Mouse (Mus musculus) embryonic facial prominence, embryonic 14.5 days (tissue): ENCODE data around the gene Gm13278. TPM values are rescaled to one million over a fixed set of nuclear protein-coding genes. Genes with fewer than 3 reads are reported as not detected.
"Not testable (repeated sequence)": the region's sequence is repeated elsewhere in the genome, so short reads cannot be mapped to it uniquely, and the experiment has no call there.

Source experiments
- ATAC-seq: fragments of 200-750 bp; cut with Nextera tagmentation; 2 replicates; pipeline ENCODE4 v1.8.0; 2017; ENCODE audit warnings: low read depth, moderate number of reproducible peaks, moderate TSS enrichment
- DNase-seq: peaks from one replicate; pipeline ENCODE4 v3.0.0-alpha.2; 2015; ENCODE audit warnings: low spot score
- H3K27ac ChIP-seq: fragments of 300-500 bp; sonication (generic); replicated peaks from 2 replicates; pipeline ENCODE4 v1.5.1; 2014; ENCODE audit warnings: low read depth, mild to moderate bottlenecking, low read length, moderate library complexity
- H3K27me3 ChIP-seq: fragments of 300-500 bp; sonication (generic); replicated peaks from 2 replicates; pipeline ENCODE4 v1.6.1; 2014; ENCODE audit warnings: low read length; ENCODE audit not compliant: control insufficient read depth, insufficient read depth
- H3K36me3 ChIP-seq: fragments of 300-500 bp; sonication (generic); 2 replicates; pipeline ENCODE4 v1.6.1; 2014; ENCODE audit warnings: low read length, mixed read lengths; ENCODE audit not compliant: control insufficient read depth, insufficient read depth
- H3K4me1 ChIP-seq: fragments of 300-500 bp; sonication (generic); 2 replicates; pipeline ENCODE4 v1.6.1; 2014; ENCODE audit warnings: antibody characterized with exemption, low read length; ENCODE audit not compliant: control insufficient read depth, insufficient read depth
- H3K4me2 ChIP-seq: fragments of 300-500 bp; sonication (generic); 2 replicates; pipeline ENCODE4 v1.6.1; 2014; ENCODE audit warnings: low read depth, mild to moderate bottlenecking, low read length, moderate library complexity, mixed read lengths
- H3K4me3 ChIP-seq: fragments of 300-500 bp; sonication (generic); 2 replicates; pipeline ENCODE4 v1.5.1; 2014; ENCODE audit warnings: low read depth, mild to moderate bottlenecking, low read length
- H3K9ac ChIP-seq: fragments of 300-500 bp; sonication (generic); 2 replicates; pipeline ENCODE4 v1.6.1; 2014; ENCODE audit warnings: low read depth, mild to moderate bottlenecking, low read length, moderate library complexity, mixed read lengths
- H3K9me3 ChIP-seq: fragments of 300-500 bp; sonication (generic); 2 replicates; pipeline ENCODE4 v1.6.1; 2016; ENCODE audit warnings: low read length; ENCODE audit not compliant: control insufficient read depth
- WGBS: fragments of 180-500 bp; shearing (Covaris S2); extraction: QIAGEN DNeasy Blood & Tissue Kit; methylation state at CpG from one replicate; pipeline ENCODE4 v1.1.7; 2014; 5-methylcytosine and 5-hydroxymethylcytosine counted together
- polyA plus RNA-seq: library from polyadenylated mRNA; unstranded; fragments of >200 nt; fragmentation: Nextera tagmentation; extraction: Ambion mirVana; gene quantifications from 2 replicates; pipeline ENCODE4 v1.2.1, GENCODE M21; 2014

Gene Gm13278
- polyA plus RNA-seq, 1 experiment from 2014 or later, result not detected

GRCm38 (mm10) chr4:88780320-88780719 is 11.0 kb upstream of the Gm13278 start:
- H3K27me3 ChIP-seq, H3K4me3 ChIP-seq, H3K36me3 ChIP-seq, H3K9ac ChIP-seq, ATAC-seq, H3K27ac ChIP-seq, H3K9me3 ChIP-seq, H3K4me1 ChIP-seq, H3K4me2 ChIP-seq, DNase-seq: not testable (repeated sequence)
- WGBS, result 47% methylated on average over 10 of the region's 18 CpGs

GRCm38 (mm10) chr4:88781831-88782230 is 9.5 kb upstream of the Gm13278 start, which contains the start of gene Ifnz:
Gene Ifnz, plus strand, starts transcription at chr4:88782131.
- WGBS, result 30% methylated on average over 4 of the region's 7 CpGs
- not testable (repeated sequence) for H3K4me1 ChIP-seq, H3K27ac ChIP-seq

GRCm38 (mm10) chr4:88782335-88782734 is 9.0 kb upstream of the Gm13278 start:
- Histone ChIP-seq H3K4me2 (peak overlapping the region; percentile 36; the same call in 1 of the 2 replicates), H3K4me3 (peak overlapping the region; percentile 20; the same call in 1 of the 2 replicates)
- H3K4me1 ChIP-seq, H3K9ac ChIP-seq, H3K36me3 ChIP-seq, ATAC-seq, DNase-seq, H3K27ac ChIP-seq, H3K27me3 ChIP-seq, H3K9me3 ChIP-seq: not testable (repeated sequence)
- WGBS, result no CpG with 5 or more reads among the region's 31 CpGs

More at GRCm38 (mm10) chr4:88781831-88782230, 9.5 kb upstream of the Gm13278 start, which contains the start of gene Ifnz:
- H3K9ac ChIP-seq, DNase-seq, H3K9me3 ChIP-seq, H3K27me3 ChIP-seq, ATAC-seq, H3K36me3 ChIP-seq: not testable (repeated sequence)
- Histone ChIP-seq H3K4me3 (peak within 1 kb of the TSS; percentile 20; the same call in 1 of the 2 replicates), H3K4me2 (peak within 1 kb of the TSS; percentile 36; the same call in 1 of the 2 replicates)

GRCm38 (mm10) chr4:88785409-88785808 is 5.9 kb upstream of the Gm13278 start, which contains the start of gene Gm13276:
Gene Gm13276, plus strand, starts transcription at chr4:88785709.
- H3K9ac ChIP-seq, DNase-seq, H3K4me1 ChIP-seq, H3K27me3 ChIP-seq, H3K9me3 ChIP-seq, H3K4me2 ChIP-seq, H3K4me3 ChIP-seq, H3K27ac ChIP-seq, H3K36me3 ChIP-seq, ATAC-seq: not testable (repeated sequence)
- WGBS, result no CpG with 5 or more reads among the region's 27 CpGs

DNA sequence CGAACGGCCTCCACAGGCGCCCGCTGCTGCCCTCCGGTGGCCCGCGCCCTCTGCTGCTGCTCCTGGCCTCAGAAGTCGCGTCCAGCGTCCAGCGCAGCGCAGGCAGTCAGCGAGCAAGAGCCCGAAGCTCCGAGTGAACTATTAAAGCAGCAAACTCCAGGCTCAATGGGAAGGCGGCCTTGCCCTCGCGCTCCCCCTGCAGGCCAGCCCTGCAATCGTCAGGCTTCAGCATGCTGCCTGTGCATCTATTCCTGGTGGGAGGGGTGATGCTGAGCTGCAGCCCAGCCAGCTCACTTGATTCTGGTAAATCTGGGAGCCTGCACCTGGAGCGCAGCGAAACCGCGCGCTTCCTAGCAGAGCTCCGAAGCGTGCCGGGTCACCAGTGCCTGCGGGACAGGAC is 2.9 kb upstream of the Gm13278 start, which contains the start of gene Gm13277:
Gm13277 (plus strand) TSS at position 231 of the 400 bp plus-strand sequence.
- not testable (repeated sequence) for H3K4me3 ChIP-seq, H3K27me3 ChIP-seq, H3K36me3 ChIP-seq, H3K4me2 ChIP-seq, H3K27ac ChIP-seq, H3K4me1 ChIP-seq, H3K9me3 ChIP-seq, ATAC-seq, H3K9ac ChIP-seq, DNase-seq
- no CpG with 5 or more reads among the region's 28 CpGs for WGBS

DNA sequence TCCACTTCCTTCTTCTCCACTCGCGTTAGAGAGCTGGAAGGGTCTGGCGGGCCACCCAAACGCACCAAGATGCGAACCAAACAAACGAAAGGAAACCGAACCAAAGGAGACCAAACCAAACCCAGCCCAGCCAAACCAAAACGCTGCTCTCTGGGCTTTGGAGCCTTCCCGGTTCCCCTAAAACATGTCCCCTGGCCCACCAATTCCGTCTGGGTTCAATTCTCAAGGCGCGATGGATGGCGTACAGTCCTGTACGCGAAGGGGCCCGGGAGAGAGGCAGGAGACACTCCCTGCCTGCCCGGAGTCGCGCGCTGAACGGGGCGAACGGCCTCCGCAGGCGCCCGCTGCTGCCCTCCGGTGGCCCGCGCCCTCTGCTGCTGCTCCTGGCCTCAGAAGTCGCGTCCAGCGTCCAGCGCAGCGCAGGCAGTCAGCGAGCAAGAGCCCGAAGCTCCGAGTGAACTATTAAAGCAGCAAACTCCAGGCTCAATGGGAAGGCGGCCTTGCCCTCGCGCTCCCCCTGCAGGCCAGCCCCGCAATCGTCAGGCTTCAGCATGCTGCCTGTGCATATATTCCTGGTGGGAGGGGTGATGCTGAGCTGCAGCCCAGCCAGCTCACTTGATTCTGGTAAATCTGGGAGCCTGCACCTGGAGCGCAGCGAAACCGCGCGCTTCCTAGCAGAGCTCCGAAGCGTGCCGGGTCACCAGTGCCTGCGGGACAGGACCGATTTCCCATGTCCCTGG is 2.8 kb downstream of the Gm13278 start, which contains the start of gene Gm13275:
Gm13275 (plus strand) TSS at position 552 of the 740 bp plus-strand sequence.
- not testable (repeated sequence) for DNase-seq, H3K27ac ChIP-seq, H3K36me3 ChIP-seq, H3K9ac ChIP-seq, ATAC-seq, H3K4me3 ChIP-seq, H3K4me2 ChIP-seq, H3K27me3 ChIP-seq, H3K4me1 ChIP-seq, H3K9me3 ChIP-seq
- no CpG with 5 or more reads among the region's 52 CpGs for WGBS

- WGBS, result no CpG with 5 or more reads among the region's 28 CpGs
- DNase-seq, H3K4me2 ChIP-seq: not testable (repeated sequence)
These were observed 5.7 kb downstream of the Gm13278 start, which contains the start of gene Gm13279 for GRCm38 (mm10) chr4:88797097-88797496. Gene Gm13279, plus strand, starts transcription at chr4:88797397.

GRCm38 (mm10) chr4:88799365-88799764 is 8.0 kb downstream of the Gm13278 start, which contains the start of gene Gm13285:
Gene Gm13285, plus strand, starts transcription at chr4:88799665.
- 0% methylated on average over 2 of the region's 7 CpGs for WGBS
- not testable (repeated sequence) for ATAC-seq, H3K9me3 ChIP-seq

More at GRCm38 (mm10) chr4:88797097-88797496, 5.7 kb downstream of the Gm13278 start, which contains the start of gene Gm13279:
- H3K9me3 ChIP-seq, H3K27me3 ChIP-seq, ATAC-seq, H3K9ac ChIP-seq, H3K4me1 ChIP-seq, H3K36me3 ChIP-seq, H3K4me3 ChIP-seq, H3K27ac ChIP-seq: not testable (repeated sequence)

More at GRCm38 (mm10) chr4:88799365-88799764, 8.0 kb downstream of the Gm13278 start, which contains the start of gene Gm13285:
- H3K4me1 ChIP-seq, DNase-seq, H3K4me3 ChIP-seq, H3K9ac ChIP-seq, H3K27ac ChIP-seq, H3K4me2 ChIP-seq, H3K27me3 ChIP-seq, H3K36me3 ChIP-seq: not testable (repeated sequence)
